Mouse (Mus musculus) lung, postnatal 36 days (tissue): ENCODE results near the gene A630076J17Rik.
A peak's percentile ranks its signal among the peaks of the same experiment; 100 is the strongest.

Source experiments
- DNase-seq: peaks from one replicate; pipeline ENCODE4 v3.0.0; 2022; ENCODE audit warnings: mixed read lengths

Gene A630076J17Rik

DNA sequence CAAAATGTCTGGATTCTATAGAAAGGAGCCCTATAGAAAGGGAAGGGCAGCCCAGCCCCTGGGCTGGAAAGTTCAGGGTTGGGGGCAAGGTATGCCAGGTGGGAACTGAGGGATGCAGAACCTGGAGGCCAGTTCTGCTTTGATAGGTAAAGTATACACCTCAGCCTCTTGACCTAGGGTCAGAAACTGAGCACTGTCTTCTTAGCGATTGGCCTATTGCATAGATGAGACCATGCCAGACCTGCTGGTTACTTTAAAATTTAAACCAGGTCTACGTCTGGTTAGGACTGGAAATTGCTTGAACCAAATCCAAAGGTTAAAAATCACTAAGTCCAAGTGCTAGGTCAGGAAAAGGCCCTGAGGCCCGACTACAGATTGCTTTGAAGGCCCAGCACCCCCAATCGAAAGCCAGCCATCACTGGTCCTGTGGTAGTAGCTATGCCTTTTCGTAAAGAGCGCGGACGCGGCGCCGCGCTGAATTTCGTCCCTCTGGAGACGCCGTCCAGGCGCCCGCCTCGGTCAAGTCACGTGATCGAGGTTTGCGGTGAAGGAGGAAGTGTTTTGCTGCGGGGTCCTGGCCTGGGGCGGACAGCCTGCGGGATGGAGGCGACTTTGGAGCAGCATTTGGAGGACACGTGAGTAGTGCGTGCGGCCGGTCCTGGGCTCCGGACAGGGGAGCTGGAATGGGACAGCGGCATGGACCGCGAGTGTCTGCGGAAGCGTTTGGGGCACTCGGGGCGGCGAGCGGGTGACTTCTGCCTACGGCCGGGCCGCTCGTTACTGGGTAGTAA, 48.3 kb downstream of the A630076J17Rik start, which contains the start of gene Lamtor5:
TSS of gene Lamtor5 (plus strand) at position 380 of the 791 bp plus-strand sequence.
- DNase-seq = peak; percentile 92
